ENCODE assay signal across 8 mouse cellular contexts in the genomic region with DNA sequence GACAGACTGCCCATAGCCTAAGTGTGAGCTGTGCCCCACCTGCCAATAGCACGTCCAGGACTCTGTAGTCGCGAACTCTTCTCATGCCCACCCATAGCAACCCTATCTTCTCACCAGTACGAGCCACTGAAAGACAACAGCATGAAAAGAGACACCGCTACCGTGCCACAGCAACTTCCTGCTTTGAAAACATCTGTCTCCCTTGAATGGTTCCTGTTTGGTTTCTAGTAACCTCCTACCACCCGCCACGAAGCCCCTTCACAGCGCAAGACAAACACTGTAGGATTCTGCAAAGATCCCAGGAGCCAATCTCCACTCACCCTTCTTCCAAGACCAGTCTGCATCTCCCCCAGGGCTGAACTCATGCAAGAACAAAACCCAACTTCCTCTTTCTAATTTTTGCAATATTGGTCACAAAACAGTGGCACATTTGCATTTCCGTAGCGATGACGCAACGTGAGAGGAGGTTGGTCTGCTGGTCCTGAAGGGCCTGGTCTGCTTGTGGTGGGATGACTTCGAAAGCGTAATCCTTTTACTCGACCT. TPM values are rescaled to one million over a fixed set of nuclear protein-coding genes. Genes with fewer than 3 reads are reported as not detected.
DNase-seq lines count a peak whose midpoint lies in the region; ATAC-seq and TF ChIP-seq lines count a peak whose summit lies in the region.

No protein-coding gene starts in this region.

- TF ChIP-seq POLR2A in spleen, adult 2 months (IDR thresholded peaks at IDR 0.05; ENCODE audit: low read depth, low read length) = no peak; the same call in 1 of the 2 replicates

- peak overlapping the region; percentile 52 for H3K4me3 ChIP-seq in gastrocnemius, adult 2 months
- H3K4me3 ChIP-seq in liver, postnatal 0 days (ENCODE audit: low read depth, low read length) = peak overlapping the region; percentile 55
- H3K4me3 ChIP-seq in spleen, adult 2 months (ENCODE audit: extremely low read depth, insufficient read depth, insufficient read length) = peak overlapping the region; percentile 76
- no peak overlapping the region for H3K4me3 ChIP-seq in hindbrain, embryonic 11.5 days (ENCODE audit: low read depth, low read length)

- peak; percentile 48 for ATAC-seq in liver, postnatal 0 days
- no peak for ATAC-seq in hindbrain, embryonic 11.5 days (ENCODE audit: low FRiP score)

- H3K27me3 ChIP-seq in liver, postnatal 0 days (ENCODE audit: insufficient read depth, low read length) = no peaks in the 10 kb centered on the region
- no peaks in the 10 kb centered on the region for H3K27me3 ChIP-seq in spleen, adult 2 months (ENCODE audit: control insufficient read depth, insufficient read depth, low read length)
- H3K27me3 ChIP-seq in hindbrain, embryonic 11.5 days (ENCODE audit: control insufficient read depth, insufficient read depth, low read length) = no peaks in the 10 kb centered on the region

- peak overlapping the region; percentile 67 for H3K4me2 ChIP-seq in liver, postnatal 0 days (ENCODE audit: low read depth, low read length)
- H3K4me2 ChIP-seq in hindbrain, embryonic 11.5 days (replicated peaks; ENCODE audit: low read depth, low read length) = no peak overlapping the region

- peak overlapping the region; percentile 53 for H3K9ac ChIP-seq in liver, postnatal 0 days (replicated peaks)
- H3K9ac ChIP-seq in hindbrain, embryonic 11.5 days (ENCODE audit: low read depth, low read length) = no peak overlapping the region

- DNase-seq in gastrocnemius, adult 2 months = no peak
- no peak for DNase-seq in gastrocnemius, postnatal 10 days
- DNase-seq in c-Kit-positive CD71-positive TER-119-positive erythroid progenitor cells, embryonic 14.5 days (ENCODE audit: low spot score) = peak; percentile 9
- DNase-seq in liver, postnatal 0 days = peak; percentile 66
- peak; percentile 81 to 86 for DNase-seq in spleen, adult 2 months (ENCODE audit: low read depth in 1 of 2, low spot score in 2 of 2)
- no peak for DNase-seq in hindbrain, embryonic 11.5 days (ENCODE audit: low spot score)
- no peak for DNase-seq in kidney, adult 9 months
- DNase-seq in cerebellum, postnatal 25 days = no peak

- intact Hi-C loops in gastrocnemius, adult 2 months (cut with DNase I) = no loop called here

- WGBS in liver, postnatal 0 days (ENCODE audit: insufficient replicate concordance) = 29% methylated on average over 16 of the region's 16 CpGs
- 8% methylated on average over 16 of the region's 16 CpGs for WGBS in spleen, adult 2 months
- 88% methylated on average over 16 of the region's 16 CpGs for WGBS in hindbrain, embryonic 11.5 days

- H3K9me3 ChIP-seq in liver, postnatal 0 days (ENCODE audit: low read length) = no peaks in the 10 kb centered on the region
- no peaks in the 10 kb centered on the region for H3K9me3 ChIP-seq in hindbrain, embryonic 11.5 days (ENCODE audit: control insufficient read depth, low read length)

- peak overlapping the region; percentile 31; the same call in 1 of the 2 replicates for H3K27ac ChIP-seq in gastrocnemius, adult 2 months
- peak overlapping the region; percentile 84 for H3K27ac ChIP-seq in liver, postnatal 0 days (ENCODE audit: low read depth)
- H3K27ac ChIP-seq in spleen, adult 2 months (ENCODE audit: insufficient read depth, low read length) = peak overlapping the region; percentile 95
- H3K27ac ChIP-seq in hindbrain, embryonic 11.5 days (ENCODE audit: low read depth, low read length) = no peak overlapping the region

- TF ChIP-seq CTCF in gastrocnemius, adult 2 months (IDR thresholded peaks at IDR 0.05) = no peak
- no peak for TF ChIP-seq CTCF in liver, postnatal 0 days (IDR thresholded peaks at IDR 0.05; ENCODE audit: low read depth)
- no peak for TF ChIP-seq CTCF in spleen, adult 2 months (IDR thresholded peaks at IDR 0.05; ENCODE audit: extremely low read depth, insufficient read depth, insufficient read length, insufficient replicate concordance)

- peaks cover 34% of the 10 kb centered on the region for H3K4me1 ChIP-seq in liver, postnatal 0 days (ENCODE audit: insufficient read depth)
- peaks cover 13% of the 10 kb centered on the region; the same call in 1 of the 2 replicates for H3K4me1 ChIP-seq in spleen, adult 2 months (ENCODE audit: control insufficient read depth, insufficient read depth, insufficient read length)
- H3K4me1 ChIP-seq in hindbrain, embryonic 11.5 days (replicated peaks; ENCODE audit: control insufficient read depth, insufficient read depth, low read length) = no peaks in the 10 kb centered on the region; the same call in 1 of the 2 replicates

- TF ChIP-seq EP300 in liver, postnatal 0 days (IDR thresholded peaks at IDR 0.05; ENCODE audit: low read depth) = no peak; the same call in 1 of the 2 replicates

- H3K36me3 ChIP-seq in liver, postnatal 0 days (replicated peaks; ENCODE audit: insufficient read depth, low read length) = no peaks in the 10 kb centered on the region
- no peaks in the 10 kb centered on the region for H3K36me3 ChIP-seq in spleen, adult 2 months (ENCODE audit: control insufficient read depth, insufficient read depth, low read length)
- H3K36me3 ChIP-seq in hindbrain, embryonic 11.5 days (ENCODE audit: control insufficient read depth, insufficient read depth, low read length) = no peaks in the 10 kb centered on the region

RNA-seq across cellular contexts. Expression of a gene that starts 11.2 kb away (rescaled TPM):
- total RNA-seq in gastrocnemius, adult 2 months (2021) = 1 to 10 TPM in 1 of 2 experiments, under 1 TPM in 1; 0.97 to 1.1 TPM
- 1 to 10 TPM in 1 of 2 experiments, under 1 TPM in 1; 0.66 to 1.9 TPM for total RNA-seq in gastrocnemius, postnatal 10 days (2021)
- polyA plus RNA-seq in liver, postnatal 0 days (2015; fragmentation: Nextera tagmentation; extraction: Ambion mirVana) = 0.57 and 0.62 TPM in 2 replicates
- 21.3 and 22.0 TPM in 2 replicates for polyA plus RNA-seq in spleen, adult 2 months (2012; rRNA removed)
- 0.56 and 1.1 TPM in 2 replicates for polyA plus RNA-seq in hindbrain, embryonic 11.5 days (2014; fragmentation: Nextera tagmentation; extraction: Ambion mirVana)

RNA-seq across cellular contexts. Expression of a gene that starts 32.5 kb away (rescaled TPM):
- total RNA-seq in gastrocnemius, adult 2 months (2021) = 10 to 100 TPM; 26.0 to 28.5 TPM
- 10 to 100 TPM; 21.5 to 25.5 TPM for total RNA-seq in gastrocnemius, postnatal 10 days (2021)
- polyA plus RNA-seq in liver, postnatal 0 days (2015; fragmentation: Nextera tagmentation; extraction: Ambion mirVana) = 4.9 and 5.8 TPM in 2 replicates
- polyA plus RNA-seq in spleen, adult 2 months (2012; rRNA removed) = 19.4 and 21.0 TPM in 2 replicates
- 26.9 and 29.5 TPM in 2 replicates for polyA plus RNA-seq in hindbrain, embryonic 11.5 days (2014; fragmentation: Nextera tagmentation; extraction: Ambion mirVana)

Comparison
In these comparisons a context has a peak if more than half of its experiments do, and no peak if none do; other contexts are left out.
1. DNase-seq: peak in c-Kit-positive CD71-positive TER-119-positive erythroid progenitor cells, embryonic 14.5 days (single experiment), liver, postnatal 0 days (single experiment) and spleen, adult 2 months (2 of 2); none in gastrocnemius, adult 2 months (single experiment), gastrocnemius, postnatal 10 days (single experiment), hindbrain, embryonic 11.5 days (single experiment), kidney, adult 9 months (single experiment) and cerebellum, postnatal 25 days (0 of 2).
2. RNA of a gene that starts 11.2 kb away (polyA plus RNA-seq): 21.3 to 22.0 TPM in spleen, adult 2 months; 0.56 to 1.1 TPM in hindbrain, embryonic 11.5 days and 0.57 to 0.62 TPM in liver, postnatal 0 days; every median in the first group is over 10 times any median in the second.